Mouse (Mus musculus) MN1 (cell line): Measurements from ENCODE around the gene Vrk2.

ENCODE experiments used
- DNase-seq: peaks from one replicate; pipeline ENCODE4 v3.0.0-alpha.2; 2016; ENCODE audit warnings: low spot score

The Vrk2 gene

DNA sequence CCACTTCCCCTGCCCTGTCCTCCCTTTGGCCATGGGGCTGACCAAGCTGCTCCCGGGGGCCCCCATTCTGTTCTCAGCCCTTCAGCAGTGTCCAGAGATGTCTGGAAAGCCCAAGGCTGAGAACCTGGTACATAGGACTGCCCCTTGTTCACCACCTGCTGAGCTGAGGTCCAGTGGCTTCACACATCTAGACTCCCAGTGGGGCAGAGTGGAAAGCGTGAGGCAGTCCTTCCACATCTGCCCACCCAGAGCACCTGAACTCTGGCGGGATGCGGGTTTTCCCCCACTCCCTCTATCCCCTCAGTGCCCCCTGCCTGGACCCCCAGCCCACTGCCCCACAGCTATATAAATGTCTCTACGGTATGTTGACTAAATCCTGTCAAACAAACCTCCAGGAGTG lies 56.0 kb downstream of the Vrk2 start:
- DNase-seq = no peak

DNA sequence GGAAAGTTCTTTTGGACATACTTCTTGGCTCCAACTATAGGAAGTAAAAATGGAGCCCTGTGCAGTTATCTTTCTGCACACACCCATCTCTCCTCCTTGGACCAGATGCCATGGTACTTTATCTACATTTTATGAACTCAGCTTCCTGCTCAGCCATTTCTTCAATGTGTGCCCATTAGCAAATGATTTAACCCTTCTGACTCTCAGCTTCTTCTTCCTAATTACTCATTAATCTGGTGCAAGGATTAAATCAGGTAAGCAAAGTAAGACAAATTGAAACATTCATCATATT lies 60.0 kb downstream of the Vrk2 start:
- DNase-seq = no peak

GRCm38 (mm10) chr11:26532994-26533827 lies 60.6 kb downstream of the Vrk2 start:
- DNase-seq = no peak

GRCm38 (mm10) chr11:26526861-26527260 lies 66.9 kb downstream of the Vrk2 start:
- no peak for DNase-seq

DNA sequence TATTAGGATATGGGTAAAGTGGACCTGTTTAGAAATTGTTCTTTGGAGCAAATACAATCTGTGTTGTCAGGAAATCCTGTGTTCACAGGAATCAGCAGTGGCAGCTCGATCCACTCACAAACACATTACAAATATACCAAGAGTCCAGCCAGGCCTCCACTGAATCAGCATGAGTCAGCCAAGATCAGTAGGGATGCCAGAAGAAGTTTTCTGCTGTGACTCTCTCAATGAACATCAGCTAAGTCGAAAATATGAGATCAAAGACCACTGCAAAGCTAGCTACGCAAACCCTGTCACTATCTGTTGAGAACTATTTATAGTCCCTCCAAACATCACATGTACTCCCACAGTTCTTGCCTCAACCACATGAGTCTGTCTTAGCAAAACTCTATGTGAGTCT lies 74.8 kb downstream of the Vrk2 start:
- no peak for DNase-seq

GRCm38 (mm10) chr11:26516086-26516485 lies 77.7 kb downstream of the Vrk2 start:
- no peak for DNase-seq

DNA sequence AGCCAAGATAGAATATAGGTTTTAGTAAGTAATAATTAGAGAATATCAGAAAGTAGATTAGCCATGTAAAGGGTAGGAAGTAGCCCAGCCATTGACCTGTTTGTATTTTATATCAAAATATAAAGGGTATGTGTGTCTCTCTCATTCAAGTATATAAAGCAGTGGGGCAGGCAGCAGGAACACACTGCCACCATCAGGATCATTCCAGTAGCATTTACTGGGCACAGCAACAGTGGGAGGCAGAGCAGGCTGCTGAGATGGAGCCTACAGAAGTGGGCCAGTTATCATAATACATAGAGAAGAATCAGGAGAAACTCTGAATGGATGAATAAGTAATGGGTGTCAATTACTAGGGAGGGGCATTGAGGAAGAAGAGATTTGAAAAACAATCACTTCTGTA lies 80.1 kb downstream of the Vrk2 start:
- DNase-seq = no peak

DNA sequence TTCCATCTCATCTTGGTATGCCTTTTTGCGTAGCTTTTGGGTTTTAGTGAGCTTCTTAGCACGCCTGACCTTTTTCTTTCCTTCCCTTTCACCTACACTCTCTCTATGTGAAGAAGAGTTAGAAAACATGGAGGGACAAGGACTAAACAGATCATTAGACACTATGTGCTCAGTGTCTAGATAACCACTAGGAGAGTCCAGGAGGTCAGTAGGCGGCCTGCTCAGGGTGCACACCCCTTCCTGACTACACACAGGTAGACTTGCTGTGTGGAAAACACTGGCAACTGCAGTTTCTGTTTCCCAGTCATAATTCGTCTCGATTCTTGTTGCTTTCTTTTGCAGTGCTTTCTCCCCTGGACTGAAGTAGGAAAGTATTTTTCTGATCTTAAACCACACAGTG lies 97.8 kb downstream of the Vrk2 start:
- DNase-seq = no peak

- no peak for DNase-seq
These were observed 103.9 kb downstream of the Vrk2 start for GRCm38 (mm10) chr11:26489761-26490466.

DNA sequence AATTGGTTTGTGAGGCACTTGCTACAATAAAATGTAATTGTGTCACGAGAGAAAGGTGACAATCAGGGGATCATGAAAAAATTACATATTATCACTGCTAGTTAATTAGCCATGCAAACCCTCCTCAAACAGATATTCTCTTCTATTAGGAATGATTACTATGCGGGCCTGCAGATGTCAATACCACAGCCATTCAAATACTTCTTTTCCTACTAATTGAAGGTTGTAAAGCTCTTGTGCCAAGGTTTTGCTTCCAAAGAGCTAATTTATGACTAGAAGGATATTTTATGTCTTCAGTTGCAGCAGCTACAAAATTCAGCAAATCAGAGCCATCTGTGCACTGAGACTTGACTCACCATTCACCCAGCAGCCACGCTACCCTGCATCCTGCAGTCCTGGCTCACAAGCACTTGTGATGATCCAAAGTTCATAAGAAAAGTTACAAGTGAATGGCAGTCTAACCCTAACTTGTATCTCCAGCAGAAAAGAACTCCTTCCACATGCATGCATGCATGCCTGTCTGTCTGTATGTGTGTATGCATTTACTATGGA lies 112.0 kb downstream of the Vrk2 start:
- no peak for DNase-seq

DNA sequence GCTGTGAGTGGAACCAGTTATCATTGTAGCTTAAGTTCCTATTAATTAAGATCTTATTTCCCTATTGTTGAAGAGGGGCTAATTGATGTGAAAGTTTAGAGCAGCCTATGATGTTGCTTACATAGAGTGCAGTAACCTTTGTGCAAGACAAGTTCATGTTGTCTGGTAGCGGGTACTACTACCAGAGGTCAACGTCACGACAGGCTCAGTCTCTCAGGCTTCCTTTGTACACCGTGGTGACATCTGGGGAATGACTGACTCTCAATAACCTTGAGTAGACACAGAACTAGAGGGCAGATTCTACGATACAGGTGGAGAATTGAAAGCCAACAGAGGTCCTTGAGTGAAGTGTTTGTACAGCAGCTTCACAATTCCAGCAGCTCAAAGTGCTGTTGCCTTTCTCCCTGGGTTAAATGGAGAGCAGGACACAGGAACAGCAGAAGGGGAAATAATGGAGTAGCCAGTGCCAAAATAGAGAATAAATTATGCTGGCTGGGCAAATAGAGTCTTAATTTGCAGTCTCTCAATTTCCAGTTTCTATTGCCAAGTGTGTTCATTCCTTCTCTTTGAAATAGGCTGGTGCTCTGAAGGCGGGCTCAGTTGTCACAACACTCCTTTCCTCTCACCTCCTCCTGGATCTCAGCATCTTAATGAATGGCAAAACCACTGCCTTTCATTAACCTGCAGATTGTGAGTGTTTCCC lies 116.6 kb downstream of the Vrk2 start:
- no peak for DNase-seq

DNA sequence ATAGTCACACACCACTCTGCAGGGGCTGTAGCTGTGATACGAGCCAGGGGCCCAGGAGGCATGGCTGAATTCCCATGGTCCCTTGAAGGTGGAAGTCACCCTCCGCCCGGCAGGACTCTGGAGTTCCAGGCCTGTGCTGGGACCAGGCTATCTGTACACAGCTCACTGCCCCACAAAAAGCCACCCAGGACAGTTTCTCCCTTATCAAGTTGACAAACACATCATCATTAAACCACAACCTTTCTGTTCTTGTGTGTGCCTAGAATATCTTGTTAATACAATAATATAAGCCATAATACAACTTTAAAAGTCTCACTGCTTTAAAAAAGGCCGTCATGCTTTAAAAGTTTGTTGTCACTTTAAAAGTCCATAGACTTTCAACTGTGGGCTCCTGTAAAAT lies 139.7 kb downstream of the Vrk2 start:
- DNase-seq = no peak

DNA sequence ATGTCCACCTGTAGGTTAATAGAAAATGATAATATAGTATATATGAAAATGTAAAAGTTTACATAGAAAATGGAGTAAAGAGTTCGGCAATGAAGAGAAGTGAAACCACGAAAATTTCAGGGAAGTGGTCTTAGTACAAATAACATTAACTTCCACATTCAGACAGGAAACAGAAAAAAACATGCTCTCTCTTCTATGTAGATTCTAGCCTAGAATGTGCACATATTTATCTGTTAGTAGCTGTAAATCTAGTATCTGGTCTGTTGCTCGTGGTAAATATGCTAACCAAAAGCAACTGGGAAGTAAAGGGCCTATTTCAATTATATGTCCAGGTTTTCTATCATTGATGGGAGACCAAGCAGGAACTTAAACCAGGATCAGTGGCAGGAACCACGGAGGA lies 141.1 kb downstream of the Vrk2 start:
- DNase-seq = no peak

- DNase-seq = no peak
These were observed 142.6 kb downstream of the Vrk2 start for GRCm38 (mm10) chr11:26451228-26451627.

GRCm38 (mm10) chr11:26450636-26451035 lies 143.2 kb downstream of the Vrk2 start:
- DNase-seq = no peak

- no peak for DNase-seq
These were observed 144.0 kb downstream of the Vrk2 start for GRCm38 (mm10) chr11:26449789-26450188.

DNA sequence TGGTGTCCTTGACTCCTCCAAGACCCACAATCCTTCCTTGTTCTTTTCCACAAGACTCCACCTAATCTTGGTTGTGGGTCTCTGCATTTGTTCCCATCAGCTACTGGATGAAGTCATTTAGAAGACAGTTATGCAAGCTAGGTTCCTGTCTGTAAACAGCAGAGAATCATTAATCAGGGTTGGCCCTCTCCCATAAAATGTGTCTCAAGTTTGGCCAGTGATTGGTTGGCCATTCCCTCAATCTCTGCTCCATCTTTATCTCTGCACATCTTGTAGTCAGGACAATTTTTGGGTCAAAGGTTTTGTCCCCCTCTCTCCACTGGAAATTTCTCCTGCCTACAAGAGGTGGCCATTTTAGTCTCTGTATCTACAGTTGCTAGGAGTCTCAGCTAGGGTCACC lies 149.4 kb downstream of the Vrk2 start:
- DNase-seq = no peak

DNA sequence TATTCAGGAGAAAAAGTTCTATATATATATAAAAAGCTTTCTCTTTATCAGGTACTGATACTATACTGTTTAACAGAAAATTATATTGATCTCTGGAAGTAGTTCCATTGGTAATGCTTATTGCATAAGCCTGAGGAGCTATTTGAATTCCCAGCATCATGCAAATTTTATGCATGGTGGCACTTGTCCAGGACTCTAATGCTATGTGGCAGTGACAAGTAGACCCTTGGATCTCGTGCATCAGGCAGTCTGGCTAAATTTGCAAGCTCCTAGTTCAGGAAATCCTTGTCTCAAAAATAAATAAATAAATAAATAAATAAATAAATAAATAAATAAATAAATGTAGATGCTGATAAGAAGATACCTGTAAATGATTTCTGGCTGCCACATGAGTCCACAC lies 152.7 kb downstream of the Vrk2 start:
- no peak for DNase-seq

DNA sequence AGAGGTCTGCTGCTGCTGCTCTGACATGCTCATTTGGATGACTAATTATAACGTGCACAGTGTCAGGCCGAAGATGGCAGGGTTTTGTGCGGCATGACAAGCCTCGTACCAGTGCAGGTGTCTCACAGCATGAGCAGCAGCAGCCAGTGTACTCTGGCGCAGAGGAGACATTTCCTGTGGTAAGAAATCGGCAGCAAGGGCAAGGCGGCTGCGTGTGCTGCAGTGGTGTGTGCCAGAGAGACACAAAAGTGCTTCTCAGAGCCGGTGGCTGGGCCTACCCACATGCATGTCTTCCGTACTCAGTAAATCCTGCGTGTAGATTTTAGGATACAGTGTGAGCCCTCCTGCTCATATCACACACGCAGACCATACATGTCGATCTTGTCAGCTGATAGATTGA lies 156.0 kb downstream of the Vrk2 start:
- DNase-seq = no peak

GRCm38 (mm10) chr11:26434229-26434628 lies 159.6 kb downstream of the Vrk2 start:
- no peak for DNase-seq

- no peak for DNase-seq
These were observed 172.3 kb downstream of the Vrk2 start for GRCm38 (mm10) chr11:26421472-26421871.
